Mouse (Mus musculus) neutrophil, adult 5-6 weeks (primary cell): ENCODE results near the gene Daam1. TPM values are rescaled to one million over a fixed set of nuclear protein-coding genes. Genes with fewer than 3 reads are reported as not detected.

Experiments
- ATAC-seq: fragments of 151-379, 151-347 bp; 2 replicates; pipeline ENCODE4 v1.8.0; 2017; ENCODE audit warnings: mild to moderate bottlenecking, moderate TSS enrichment; ENCODE audit not compliant: insufficient number of reproducible peaks, poor library complexity, low FRiP score, severe bottlenecking; ENCODE audit errors: extremely low read depth
- total RNA-seq: library from RNA; stranded (forward); fragments of 200-1000 nt; gene quantifications from 2 replicates; pipeline ENCODE4 v1.2.3, GENCODE M21; 2017

The Daam1 gene
- total RNA-seq, 1 experiment from 2014 or later: 5.8 TPM

GRCm38 (mm10) chr12:71910246-71910645 is 79.4 kb downstream of the Daam1 start:
- ATAC-seq: no peak

- ATAC-seq: no peak
These were observed 81.4 kb downstream of the Daam1 start for GRCm38 (mm10) chr12:71912262-71912661.

DNA sequence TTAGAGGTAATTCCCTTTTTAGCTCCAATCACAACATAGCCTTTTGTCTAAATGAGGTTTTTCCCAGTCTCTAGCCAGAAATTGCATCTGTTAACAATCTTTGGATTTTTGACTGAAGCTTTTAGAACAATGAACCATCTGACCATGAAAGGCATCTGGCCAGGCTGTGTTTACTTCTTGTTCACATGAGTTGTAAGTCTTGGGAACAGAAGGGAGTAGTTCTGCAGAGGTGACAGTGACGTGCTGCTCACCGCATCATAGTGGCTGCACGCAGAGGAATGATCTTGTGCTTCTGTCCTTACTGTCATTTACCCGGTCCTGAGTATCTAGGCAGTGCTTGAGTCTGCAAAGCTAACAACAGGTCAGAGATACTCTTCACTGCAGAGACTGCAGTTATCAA is 88.3 kb downstream of the Daam1 start:
- no peak for ATAC-seq

DNA sequence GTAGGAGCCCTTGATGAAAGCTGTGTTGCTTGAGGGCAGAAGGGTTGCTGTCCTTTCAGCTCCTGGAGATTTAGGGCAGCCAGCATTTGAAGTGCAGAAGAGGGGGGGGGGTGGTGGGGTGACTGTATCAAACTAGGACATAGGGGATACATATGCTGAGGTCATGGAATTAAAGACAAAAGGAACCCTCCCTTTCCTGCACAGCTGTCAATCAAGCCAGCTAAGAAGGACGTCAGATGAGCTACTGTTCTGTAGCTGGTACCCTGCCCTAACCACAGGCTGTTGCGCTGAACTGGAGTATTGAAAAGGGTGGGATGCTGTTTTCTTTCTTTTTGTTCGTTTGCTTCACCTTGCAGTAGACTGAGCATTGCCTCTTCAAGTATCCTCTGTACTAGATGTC is 89.1 kb downstream of the Daam1 start:
- ATAC-seq: no peak

DNA sequence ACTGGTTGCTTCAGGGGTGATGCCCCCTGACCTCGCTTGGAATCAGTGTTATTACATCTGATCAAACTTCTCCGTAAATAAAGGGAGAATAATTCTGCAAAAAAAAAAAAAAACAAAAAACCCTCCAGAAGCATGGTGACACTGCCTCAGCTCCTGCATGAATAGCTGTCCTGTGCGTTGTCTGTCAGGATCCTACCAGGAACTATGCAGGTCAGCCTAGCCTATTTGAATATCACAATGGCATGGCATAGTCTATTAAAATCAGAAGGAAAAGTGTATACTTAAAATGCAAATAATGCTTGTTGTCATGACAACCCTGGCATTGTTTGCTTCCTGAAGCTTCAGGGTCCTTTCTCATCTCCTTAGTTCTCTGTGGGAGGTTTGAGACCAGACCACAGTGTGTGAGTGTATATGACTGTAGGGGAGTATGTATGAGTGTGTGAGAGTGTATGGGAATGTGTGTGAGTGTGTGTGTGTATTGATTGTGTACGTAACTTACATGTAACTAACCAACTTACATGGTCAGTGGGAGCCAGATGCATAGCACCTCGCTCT is 92.0 kb downstream of the Daam1 start:
- ATAC-seq: no peak

DNA sequence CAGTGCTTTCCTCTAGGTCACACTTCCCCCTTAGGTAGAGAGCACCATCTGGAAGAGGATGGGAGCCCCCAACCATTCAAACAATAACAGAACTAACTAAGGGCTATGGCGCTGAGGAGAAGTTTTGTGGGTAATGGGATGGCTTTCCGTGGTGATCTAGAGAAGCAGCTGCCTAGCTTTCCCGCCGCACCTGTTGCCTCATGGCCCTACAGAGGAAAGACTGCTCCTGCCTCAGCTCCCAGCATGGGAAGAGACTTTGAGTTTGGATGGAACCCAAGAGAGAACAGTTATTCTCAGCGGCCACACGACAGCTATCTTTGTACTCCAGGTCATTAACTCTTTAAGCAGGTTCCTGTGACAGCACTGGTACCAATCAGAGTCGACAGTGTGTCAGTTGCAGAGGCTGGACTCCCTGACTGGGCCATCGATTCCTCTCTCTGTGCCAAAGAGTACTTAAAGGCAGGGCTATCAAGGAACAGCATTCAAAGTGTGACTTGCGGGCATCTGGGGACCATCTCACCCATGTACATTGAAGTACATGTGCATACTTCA is 94.2 kb downstream of the Daam1 start:
- no peak for ATAC-seq

- no peak for ATAC-seq
These were observed 95.3 kb downstream of the Daam1 start for GRCm38 (mm10) chr12:71925990-71926700.

DNA sequence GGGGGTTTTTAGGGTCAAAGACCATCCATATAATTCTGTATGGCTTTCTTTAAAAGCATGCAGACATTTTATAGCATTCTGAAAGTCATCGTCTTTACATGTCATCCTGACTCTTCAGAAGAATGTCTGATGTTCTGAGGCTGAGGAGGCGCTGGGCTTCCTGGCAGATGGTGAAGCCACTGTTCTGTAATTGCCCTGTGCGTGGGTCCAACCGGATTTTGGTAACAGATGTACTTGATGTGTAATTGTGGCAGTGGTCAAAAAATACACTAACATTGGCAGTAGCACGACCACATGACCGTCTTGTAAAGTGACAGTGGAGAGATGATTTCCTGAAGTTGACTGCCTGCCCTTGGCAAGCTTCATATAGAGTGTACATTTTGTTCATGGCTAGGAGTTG is 97.2 kb downstream of the Daam1 start:
- ATAC-seq: no peak

DNA sequence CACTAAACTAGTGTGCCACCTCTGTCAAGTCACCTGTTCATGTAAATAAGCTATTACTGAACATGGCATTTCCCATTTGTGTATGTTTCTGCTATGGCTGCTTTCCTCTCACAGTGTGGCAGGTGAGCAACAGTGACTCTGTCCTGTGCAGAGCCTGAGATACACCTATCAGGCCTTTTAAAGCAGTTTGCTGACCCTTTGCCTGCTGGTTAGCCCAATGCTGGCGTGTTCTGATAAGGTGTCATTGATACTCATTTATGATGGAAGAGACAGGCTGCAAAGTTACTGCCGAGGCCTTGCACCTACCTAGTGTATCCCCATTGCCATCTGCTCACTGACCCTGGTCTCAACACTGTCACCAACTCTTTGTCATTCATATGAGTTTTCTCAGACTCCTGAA is 99.0 kb downstream of the Daam1 start:
- no peak for ATAC-seq

DNA sequence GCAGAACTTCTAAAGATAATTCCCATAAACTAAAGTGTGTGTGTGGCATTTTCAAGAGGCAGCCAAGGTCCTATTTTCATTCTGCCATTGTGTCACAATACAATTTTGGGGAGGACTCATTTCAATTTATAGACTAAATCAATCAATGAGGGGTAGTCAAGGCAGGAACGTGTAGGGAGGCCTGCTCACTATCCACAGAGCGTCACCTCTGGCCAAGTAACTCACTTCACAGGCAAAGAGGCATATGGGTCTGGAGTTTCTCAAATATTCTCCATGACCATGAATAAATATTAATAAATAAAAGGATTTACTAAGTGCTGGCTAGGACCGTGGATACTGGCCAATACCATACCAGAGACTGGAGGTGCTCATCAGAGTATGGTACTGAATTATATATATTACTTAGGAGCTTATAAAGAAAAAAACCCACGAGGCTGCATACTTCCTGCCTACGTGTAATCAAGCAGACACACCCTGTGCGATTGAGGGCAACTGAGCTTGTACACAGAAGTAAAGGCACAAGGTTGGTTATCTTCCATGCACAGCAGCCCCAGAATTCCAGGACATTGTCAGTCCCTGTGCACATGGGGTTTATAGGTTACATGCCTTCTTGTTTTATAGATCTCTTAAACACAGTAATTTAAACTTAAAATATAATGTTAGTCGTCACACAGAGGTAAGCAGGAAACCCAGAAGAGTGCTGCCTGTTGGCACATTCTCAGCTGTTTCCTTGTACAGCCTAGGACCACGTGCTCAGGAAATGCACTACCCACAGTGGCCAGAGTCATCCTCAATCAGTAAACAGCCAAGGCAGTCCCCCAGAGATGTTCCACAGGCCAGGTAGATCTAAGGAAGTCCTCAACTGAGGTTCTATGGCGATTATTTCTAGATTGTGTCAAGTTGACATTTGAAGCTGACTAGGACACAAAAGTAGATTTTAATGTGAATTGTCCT is 101.8 kb downstream of the Daam1 start:
- ATAC-seq: peak; percentile 69

DNA sequence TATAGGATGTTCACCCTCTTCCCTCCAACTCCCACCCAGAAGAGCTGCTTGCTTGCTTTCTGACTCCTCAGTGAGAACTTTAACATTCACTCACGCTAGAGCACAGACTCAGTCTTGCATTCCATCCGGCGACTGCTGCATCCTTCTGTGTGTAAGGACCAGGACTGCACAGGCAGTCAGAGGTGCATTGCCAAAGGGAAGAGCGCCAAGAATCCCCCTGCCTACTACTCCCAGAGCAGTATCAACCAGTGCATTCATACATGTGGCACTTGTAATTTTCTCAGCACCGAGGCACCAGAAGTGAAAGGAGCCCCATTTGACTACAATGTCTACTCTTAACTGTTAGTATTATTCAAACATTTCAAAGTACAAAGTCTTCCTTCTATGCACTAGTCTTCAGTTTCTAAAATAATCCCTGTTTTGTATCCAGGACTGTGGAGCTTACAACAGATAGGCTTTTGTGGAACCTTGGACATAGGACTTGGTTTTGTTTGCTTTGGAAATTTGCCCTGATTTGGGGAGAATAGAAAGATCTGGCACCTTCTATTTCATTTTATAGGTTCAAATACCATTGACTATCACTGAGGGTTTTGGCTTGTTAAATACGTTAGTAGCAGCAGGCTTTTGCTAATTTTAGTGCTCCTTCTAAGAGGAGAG is 103.2 kb downstream of the Daam1 start:
- no peak for ATAC-seq

DNA sequence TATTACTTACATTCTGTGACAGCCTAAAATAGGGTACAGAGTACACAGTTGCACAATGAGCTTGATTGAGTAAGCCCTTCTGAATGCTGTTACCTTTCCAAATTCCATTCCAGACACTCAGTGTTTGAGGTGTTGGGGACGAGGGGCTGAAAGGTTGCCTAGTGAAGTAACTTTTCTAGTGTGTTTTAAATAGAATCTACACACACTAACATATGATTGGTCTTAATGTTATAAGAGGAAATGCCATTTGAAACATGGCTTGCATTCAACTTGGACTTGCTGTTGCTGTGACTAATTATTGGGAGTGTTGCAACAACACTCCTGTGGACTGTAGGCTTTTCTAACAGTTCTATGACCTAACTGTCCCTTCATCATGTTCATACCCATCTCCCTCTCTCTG is 105.8 kb downstream of the Daam1 start:
- ATAC-seq: no peak

DNA sequence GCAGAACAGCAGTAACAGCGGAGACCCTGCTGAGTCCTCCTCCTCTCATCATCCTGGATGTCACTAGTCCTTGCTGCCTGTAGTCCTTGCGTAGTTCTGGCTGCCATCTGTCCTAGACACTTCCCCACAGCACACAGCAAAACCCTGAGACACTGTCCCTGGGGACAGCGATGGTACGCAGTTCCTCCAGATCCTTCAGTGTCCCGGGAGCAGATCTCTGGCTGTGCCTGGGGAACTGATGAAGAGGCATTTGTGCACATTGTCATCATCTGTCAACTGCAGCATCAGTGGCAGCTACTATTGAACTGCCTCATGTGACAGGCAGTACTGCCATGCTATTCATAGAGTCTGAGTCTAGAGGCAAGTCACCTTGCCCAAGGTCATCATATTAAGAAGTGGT is 107.6 kb downstream of the Daam1 start:
- no peak for ATAC-seq

DNA sequence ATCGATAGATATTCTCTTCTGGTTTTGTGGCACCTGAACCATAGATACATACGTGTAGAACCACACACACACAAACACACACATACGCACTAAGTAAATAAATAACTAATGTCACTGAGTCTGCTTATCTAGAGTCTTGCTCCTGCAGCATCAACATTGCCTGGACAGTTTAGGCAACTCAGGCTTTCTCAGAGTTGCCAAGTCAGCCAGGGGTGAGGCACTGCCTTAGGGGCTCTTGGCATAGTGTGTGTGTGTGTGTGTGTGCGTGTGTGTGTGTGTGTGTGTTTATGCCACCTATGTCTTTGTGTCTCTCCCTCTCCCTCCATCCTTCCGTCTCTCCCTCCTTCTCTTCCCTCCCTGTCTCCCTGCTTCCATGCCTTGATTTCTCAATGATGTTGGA is 110.4 kb downstream of the Daam1 start:
- ATAC-seq: no peak

- ATAC-seq: no peak
These were observed 112.2 kb downstream of the Daam1 start for GRCm38 (mm10) chr12:71943112-71943511.

- ATAC-seq: no peak
These were observed 112.8 kb downstream of the Daam1 start for GRCm38 (mm10) chr12:71943646-71944045.

DNA sequence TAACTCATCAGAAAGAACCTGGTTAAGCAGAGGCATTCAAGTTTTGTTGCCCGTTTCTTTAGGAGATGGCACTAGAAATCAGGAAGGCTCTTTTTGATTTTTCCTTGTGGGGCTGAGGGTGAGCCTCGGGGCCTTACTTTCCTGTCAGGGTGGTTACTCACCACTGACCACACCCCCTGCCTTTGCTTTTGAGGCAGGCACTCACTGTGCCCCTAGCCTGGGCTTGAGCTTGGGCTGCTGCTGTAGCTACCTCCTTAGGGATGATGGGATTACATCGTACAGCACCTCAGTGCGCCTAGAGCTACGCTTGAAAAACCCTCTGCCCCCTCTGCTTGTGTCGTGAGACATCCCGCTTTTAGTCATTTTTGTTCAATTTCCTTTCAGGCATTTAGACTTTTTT is 115.0 kb downstream of the Daam1 start:
- ATAC-seq: no peak

- no peak for ATAC-seq
These were observed 115.6 kb downstream of the Daam1 start for GRCm38 (mm10) chr12:71946448-71946847.

DNA sequence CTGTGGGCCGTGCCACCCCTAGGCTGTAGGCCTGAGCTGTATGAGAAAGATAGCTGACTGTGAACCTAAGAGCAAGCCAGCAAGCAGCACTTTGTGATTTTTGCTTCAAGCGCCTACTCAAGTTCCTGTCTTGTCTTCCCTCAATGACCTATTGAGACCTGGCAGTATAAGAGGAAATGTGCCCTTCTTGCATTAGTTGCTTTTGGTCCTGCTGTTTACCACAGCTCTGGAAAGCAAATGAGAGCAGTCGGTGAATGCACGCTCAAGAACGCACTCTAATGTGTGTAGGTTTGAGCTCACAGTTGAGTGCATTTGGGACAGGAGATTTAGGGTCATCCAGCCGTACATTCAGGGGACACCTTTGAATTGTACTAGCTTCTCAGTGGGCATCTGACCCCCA is 118.1 kb downstream of the Daam1 start:
- no peak for ATAC-seq
